Mouse (Mus musculus) cerebellum, adult (tissue): ENCODE measurements around the gene Gimap9.

Experiments
- ATAC-seq: cut with Nextera tagmentation; 2 replicates; pipeline ENCODE4 v1.9.2; 2017; ENCODE audit warnings: mild to moderate bottlenecking, moderate library complexity, mixed read lengths; ENCODE audit not compliant: insufficient number of reproducible peaks, low FRiP score, low TSS enrichment

The Gimap9 gene

DNA sequence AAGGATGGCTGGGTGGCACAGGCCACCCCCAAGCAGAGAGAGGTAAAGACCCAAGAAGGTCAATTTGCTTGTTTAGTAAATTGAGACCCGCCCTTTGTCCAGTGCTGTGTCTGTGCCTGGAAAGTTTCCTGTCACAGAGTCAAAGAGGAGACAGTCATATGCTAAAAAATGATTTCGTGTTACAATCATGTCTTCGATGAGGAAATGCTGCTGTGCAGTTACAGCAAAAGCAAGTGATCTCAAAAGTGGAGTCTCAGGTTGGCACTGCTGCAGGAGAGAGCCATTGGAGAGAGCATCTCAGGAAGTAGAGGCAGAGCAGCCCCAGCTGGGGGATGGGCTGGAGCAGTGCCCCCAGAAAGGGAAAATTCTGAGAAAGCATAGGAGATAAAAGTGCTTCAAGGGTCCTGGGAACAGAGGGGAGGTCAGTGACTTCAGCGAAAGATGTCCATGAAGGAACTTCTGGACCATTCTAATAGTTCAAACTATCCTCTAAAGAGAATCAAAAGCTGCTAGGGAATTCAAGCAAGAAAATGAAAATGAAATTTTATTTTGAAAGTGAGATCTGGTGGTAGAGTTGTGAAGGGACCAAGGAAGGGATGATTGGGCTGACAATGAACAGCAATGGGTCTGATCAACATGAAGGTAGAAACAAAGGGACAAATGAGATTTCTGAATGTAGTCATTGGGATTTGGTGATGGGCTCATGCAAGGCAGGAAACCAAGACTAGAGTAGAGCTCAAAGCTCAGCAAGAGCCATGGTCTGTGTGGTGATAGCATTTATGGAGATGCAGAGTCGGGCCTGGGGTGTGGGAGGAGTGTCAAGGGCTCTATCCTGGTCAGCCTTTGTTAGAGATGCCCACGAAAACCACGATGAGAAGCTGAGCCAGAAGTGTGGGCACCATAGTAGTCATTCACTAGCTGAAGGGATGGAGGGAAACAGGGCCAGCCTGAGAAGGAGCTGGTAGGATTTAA is 10.1 kb downstream of the Gimap9 start:
- no peak for ATAC-seq

DNA sequence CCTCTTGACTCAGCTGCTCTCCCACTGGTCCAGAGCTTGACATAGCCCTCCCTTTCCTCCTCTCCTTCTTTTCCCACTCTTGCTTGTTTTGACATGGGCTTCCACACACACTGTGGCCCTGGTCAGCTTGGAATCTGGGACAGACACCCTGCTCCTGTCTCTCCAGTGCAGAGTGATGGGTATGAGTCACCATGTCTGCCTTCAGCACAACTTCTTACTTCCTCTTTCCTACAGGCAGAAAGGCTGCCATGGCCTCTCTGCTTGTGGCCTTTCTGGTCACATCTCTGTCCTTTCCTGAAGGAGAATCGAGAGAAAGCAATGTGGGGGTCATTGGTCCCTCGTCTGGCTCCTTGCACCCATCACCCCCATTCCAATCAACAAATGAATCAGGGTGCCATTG is 11.1 kb downstream of the Gimap9 start:
- ATAC-seq, result no peak

DNA sequence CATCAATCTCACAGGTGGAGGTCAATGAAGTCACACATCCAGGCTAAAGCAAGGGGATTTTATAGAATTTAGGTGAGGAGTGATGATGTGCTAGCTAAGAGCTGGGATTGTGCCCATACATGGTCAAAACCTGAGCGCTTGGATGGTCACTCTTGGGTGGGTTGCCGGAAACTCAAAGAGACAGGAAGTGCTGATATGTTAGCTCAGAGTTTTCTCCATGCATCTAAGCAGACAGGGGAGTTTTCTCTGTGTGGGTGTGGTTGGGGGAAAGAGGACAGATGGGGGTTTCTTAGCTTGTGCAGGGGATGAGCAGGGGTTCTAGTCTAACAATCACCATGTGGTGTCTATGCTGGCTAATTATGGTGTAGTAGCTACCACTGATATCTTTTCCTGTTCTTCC is 13.4 kb downstream of the Gimap9 start:
- no peak for ATAC-seq

DNA sequence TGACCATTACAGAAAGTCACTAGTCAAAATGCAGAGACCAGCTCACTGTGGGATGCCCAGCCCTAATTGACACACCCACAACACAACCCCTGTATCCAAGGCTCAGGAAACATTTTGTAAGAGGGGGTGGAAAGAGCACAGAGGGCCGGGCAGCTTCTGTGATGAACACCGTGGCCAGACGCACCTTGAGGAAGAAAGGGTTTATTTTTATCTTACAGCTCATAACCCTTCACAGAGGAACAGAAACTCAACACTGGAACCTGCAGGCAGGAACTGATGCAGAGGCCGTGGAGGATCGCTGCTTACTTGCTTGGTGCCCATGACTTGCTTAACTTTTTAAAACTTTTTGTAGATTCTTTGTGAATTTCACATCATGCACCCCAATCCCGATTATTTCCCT is 17.0 kb downstream of the Gimap9 start:
- ATAC-seq, result no peak

DNA sequence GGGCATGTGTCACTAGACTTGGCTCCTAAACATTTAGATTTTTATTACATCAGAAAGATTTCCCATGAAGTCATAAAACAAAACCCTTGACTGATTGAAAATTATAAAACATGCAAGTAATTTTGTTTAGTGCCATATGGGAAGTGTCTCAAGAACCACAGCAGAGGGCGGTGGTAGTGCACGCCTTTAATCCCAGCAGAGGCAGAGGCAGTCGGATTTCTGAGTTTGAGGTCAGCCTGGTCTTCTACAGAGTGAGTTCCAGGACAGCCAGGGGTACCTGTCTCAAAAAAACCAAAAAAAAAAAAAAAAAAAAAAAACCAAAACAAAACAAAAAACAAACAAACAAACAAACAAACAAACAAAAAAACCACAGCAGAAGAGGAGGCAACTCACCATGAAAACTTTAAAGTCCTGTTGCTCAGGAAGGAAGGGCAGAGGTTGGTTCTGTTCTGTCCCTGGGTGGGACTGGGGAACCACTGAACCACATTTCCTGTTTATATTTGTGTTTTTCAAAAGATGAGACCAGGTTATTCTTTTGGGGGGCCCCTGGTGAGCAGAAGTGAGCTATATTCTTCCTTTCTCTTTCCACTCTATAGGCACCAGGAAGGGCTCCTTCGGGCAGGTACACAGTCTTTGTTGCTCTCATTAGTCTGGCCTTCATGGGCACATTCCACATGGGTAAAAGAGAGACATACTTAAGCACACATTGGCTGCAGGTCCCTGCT is 21.1 kb downstream of the Gimap9 start:
- ATAC-seq, result no peak

DNA sequence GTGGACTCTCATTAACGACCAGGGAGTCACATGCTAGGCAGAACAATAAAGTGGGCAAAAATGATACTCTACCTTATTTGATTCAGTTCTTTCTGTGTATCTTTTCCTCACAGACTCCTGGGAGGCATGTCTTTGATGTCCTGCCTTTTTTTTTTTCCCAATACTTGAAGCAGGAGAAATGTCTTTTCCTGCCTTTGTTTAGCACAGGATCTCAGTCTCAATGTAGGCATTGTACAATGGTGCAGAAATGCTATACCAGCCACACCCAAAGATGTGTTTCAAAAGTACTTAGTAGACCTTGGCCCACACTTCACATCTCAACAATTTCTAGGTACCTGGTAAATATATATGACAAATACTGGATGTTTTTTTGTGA is 21.6 kb downstream of the Gimap9 start:
- no peak for ATAC-seq

DNA sequence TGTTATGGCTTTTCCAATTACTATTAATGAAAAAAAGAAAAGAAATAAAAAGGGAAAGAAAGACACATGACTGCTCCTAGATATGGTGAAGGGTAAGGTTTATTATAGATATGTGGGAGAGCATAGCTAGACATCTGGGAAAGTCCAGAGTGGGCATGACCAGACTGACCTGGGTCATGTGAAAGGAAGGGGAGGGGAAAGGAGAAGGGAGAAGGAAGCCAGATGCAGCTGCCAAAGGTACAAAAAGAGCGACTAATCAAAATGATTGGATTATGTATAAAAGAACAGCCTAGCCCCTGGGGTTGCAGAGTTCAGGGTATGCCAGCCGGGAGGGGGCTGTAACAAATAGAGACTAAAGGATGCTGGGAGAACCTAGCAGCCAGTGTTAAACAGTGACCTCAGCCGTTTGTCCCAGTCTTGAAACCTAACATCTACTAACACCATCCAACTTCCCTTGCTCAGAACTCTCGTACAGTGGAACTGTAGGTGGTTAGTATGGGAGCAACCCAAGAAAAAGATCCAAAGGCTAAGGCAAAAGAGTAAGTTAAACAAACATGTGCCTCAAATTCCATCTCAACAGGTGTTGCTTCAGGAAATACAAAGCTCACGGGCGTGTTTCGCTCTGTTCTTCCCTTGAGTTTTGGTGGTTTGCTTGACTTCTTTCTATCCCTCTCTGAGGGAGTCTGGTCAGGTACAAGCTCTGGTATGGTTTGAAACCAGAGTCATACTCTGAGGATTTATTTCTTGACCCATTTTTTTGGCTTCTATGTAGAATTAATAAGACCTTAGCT is 22.3 kb downstream of the Gimap9 start:
- ATAC-seq, result no peak

DNA sequence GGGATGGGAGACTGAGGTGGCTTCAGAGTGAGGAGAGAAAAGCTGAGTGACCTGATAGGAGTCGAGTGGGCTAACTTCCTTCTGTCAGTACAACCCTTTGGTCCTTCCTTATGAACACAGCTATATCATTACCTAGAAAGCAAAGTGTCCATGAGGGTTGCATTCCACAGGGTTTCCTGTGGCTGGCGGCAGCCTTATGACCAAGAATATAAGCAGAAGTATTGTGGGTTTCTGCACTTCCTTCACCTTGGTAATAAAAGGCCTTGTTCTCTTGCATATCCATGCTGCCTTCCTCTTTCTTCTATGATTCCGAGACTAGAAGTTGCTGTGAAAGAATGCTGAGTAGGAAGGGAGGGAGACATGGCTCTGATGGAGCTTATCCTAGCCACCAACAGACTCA is 23.0 kb downstream of the Gimap9 start:
- no peak for ATAC-seq

DNA sequence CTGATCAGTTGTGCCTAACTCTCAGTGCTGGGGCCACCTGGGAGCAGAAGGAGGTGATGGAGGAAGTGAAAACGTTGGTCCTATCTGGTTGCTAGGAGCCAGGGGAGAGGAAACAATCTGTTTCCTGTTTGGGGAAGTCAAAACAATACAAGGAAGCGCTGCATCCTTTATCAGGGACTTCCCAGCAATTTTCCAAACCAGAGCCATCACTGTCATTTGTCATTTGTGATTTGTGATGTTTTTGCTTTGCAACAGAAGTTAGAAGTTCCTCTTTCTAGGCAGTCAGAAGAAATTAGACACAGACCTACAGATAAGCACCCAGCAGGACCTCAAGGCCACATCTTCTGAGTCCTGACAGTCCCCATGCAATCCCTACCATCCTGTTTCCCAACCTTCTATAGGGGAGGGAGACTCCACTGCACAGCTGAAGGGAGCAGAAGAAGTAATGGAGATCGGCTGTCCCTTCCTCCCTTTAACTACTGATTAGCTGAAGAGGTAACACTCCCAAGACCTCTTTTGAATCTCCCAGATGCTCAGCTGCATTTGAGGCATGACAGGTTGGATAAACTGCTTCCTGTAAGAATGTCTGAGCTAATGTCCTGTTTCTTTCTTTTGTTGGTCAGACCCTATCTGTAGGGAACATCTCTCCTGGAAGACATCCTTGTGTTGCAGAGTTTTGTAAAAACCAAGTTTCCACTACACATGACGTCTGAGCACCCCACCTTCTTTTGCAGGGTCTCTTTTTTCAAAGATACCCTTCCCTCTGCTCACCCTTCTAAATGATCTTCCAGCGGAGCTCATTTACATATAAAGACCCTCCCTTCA is 24.5 kb downstream of the Gimap9 start:
- ATAC-seq, result no peak

DNA sequence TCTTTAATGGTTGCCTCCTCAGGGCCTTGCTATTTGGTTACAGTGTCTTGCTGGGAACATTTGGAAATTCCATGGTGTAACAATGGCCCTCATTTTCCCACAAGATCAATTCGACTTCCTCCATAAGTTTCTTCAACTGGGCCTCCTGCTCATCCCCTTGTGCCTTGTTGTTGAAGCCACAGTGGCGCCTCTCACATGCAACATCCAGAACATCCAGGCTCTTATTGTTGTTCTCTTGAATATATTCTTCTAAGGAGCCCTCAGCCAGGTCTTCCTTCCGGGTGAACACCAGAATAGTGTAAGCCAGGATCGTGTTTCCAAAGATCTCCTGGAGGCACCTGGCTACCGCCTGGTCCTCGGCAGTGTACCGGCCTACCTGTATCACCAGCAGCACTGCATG is 26.2 kb downstream of the Gimap9 start:
- no peak for ATAC-seq

DNA sequence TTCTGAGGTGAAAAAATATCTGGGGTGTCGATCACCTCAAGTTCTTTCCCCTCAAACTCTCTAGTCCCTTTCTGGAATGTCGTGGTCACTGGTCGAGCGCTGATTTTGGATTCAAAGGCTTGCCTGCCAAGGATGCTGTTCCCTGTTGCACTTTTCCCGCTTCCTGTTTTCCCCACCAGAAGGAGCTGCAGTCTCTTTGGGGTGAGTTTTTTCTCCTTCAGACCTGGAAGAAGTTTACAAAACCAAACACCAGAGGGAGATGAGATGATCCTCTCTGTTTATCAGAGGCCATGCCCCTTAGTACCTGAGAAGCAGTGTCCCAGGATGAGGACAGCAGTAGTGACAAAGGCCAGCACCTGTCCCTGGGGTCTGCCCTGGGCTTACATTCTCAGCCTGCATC is 26.7 kb downstream of the Gimap9 start:
- no peak for ATAC-seq

DNA sequence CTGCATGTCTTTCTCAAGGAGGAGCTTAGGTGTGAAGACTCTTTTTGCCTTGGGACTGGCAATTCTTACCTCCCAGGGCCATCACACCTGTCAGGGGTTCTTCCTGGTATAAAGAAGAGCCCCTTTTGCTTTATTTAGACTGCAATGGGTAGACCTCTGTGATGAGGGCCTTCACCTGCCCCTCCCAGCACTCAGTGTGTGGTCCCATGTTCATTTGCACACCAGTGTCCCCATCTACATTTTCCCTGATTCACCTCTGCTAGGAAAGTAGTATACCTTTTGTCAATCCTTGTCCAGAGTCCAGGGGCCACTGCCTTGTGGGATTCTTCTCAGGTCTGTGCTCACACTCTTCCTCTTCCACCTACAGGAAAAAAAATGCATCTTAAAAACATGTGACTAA is 28.2 kb downstream of the Gimap9 start:
- no peak for ATAC-seq

DNA sequence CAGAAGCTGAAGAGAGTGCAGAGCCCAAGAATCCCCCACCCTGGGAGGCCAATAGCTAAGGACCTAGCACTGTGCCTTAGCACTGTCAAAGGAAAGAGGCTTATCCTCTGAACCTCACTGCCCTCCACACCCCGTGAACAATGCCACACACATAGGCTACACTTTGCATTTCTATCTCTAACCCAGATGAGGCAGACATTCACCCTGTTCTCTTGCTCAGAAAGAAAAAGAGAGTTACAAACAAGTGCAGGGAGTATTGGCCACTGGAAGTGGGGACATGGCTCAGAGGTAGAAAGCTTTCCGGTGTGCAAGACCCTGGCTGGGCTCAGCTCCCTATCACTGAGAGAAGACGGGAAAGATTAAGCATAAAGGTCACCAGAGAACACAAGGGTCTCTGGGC is 30.2 kb downstream of the Gimap9 start:
- ATAC-seq, result no peak

DNA sequence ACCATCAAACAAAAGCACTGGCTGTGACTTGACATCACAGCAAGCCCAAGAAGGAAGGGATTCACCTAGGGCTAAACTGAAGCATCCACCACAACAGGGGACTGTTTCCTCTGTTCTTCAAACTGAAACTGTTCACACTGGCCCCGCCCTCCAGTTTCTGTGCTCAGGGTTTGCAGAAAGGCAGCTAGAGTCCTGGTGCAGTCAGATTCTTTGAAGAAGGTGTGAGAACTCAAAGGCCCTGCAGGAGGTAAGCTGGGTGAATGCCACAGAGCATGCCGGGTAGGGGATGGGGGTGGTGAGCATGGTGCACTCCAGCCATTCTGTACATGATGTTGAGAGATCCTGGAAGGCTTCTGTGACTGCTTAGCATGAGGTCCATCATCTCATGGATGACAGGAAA is 42.5 kb downstream of the Gimap9 start, which contains the start of the genes Gm28053 and Gimap7:
Gene Gm28053 (plus strand): TSS at position 153 of the 400 bp plus-strand sequence.
Gene Gimap7 (plus strand): TSS at position 167 of the 400 bp plus-strand sequence.
- ATAC-seq, result no peak

DNA sequence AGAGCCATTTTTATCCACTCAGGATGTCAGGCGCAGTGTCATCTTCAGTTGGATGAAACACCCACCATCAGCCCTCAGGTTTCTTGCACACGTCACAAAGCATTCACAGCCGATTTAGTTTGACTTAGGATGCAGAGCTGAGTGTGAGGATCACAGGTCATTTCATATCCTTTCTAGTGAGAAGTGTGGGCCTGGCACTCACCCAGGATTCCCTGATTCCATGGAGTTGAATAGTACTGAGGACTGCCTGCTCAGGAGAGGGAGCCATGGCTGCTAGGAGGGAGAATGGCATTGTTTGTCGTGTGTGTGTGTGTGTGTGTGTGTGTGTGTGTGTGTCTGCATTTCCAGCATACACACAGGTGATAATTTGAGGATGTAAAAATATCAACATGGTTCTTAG is 44.4 kb downstream of the Gimap9 start:
- ATAC-seq, result no peak

DNA sequence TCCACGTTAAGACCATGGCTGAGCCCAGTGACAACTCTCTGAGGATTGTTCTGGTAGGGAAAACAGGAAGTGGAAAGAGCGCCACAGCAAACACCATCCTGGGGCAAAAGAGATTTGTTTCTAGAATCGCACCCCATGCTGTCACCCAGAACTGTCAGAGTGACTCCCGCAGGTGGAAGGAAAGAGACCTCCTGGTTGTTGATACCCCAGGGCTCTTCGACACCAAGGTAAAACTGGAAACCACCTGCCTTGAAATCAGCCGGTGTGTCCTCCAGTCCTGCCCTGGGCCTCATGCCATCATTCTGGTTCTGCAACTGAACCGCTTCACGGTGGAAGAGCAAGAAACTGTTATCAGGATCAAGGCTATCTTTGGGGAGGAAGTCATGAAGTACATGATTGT is 47.5 kb downstream of the Gimap9 start:
- no peak for ATAC-seq

DNA sequence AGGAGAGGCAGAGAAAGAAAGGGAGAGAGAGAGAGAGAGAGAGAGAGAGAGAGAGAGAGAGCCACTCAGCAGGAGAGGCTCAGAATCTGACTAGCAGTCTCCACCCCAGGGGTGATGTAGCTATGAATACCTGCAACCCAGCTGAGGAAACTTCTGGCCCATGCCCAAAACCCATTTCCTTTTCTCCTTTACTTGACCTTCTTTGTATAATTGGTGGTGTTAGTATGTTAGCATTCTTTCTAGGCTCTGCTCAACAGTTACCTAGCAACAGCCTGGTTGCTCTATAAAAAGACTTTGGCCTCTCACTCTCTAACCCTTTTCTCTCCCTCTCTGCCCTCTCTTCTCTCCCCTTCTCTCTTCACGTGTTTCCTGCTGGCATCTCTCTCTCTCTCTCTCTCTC is 49.5 kb downstream of the Gimap9 start:
- no peak for ATAC-seq

DNA sequence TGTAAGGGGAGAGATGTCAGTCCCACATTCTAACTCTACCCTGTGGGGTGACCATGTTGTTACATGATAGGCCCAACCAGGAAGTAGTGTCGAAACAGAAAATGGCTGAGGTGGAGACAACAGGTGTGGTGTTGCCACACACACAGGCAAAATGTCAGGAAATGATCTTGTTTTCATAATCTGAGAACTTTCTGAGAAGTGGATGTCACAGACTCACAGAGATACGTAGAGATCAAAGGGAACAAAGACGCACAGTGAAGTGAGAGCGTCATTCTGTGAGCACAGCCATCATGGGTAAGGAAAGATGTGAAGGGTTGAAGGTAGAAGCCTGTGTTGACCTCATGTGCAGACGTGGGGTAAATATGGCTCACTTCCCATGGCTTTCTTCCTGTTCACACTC is 51.8 kb downstream of the Gimap9 start:
- no peak for ATAC-seq
